Mouse (Mus musculus): ENCODE data around the gene Fsd2. TPM values are rescaled to one million over a fixed set of nuclear protein-coding genes. Genes with fewer than 3 reads are reported as not detected.
A peak's percentile ranks its signal among the peaks of the same experiment; 100 is the strongest.

Fsd2 gene
- total and polyA plus RNA-seq, 3 experiments: 0.26 to 1.6 (median 0.54) TPM

GRCm38 (mm10) chr7:81523663-81524017 lies 43.1 kb downstream of the Fsd2 start:
- dilution Hi-C loops (cut with MboI; ENCODE audit: extremely low pct_ligation_motif_present, extremely low pct_unique_long_range_greater_than_20kb, low sequenced_read_pairs): no loop called here
- peak overlapping the region; percentile 92 for H3K9ac ChIP-seq (ENCODE audit: insufficient read depth, low read depth)

GRCm38 (mm10) chr7:81523008-81523662 lies 43.6 kb downstream of the Fsd2 start:
- peaks cover 3% of the 10 kb centered on the region for H3K9me3 ChIP-seq (replicated peaks; ENCODE audit: low read length)
- H3K4me3 ChIP-seq (replicated peaks in 1 of 3; ENCODE audit: low read depth in 2 of 3, low read length in 2 of 3, poor library complexity in 1 of 3): peak overlapping the region; percentile 75 to 95 (median 75)
- peaks cover 10 to 38% of the 10 kb centered on the region in 2 experiments for H3K4me1 ChIP-seq (ENCODE audit: control insufficient read depth in 1 of 2, insufficient read depth in 2 of 2)
- in situ Hi-C loops (cut with MboI; ENCODE audit: low pct_ligation_motif_present, low pct_unique_long_range_greater_than_20kb, low sequenced_read_pairs) (loop anchor here (25.0 kb wide), 1 partner anchor 361 kb away; no protein-coding TSS in a partner anchor), dilution Hi-C loops (cut with MboI; ENCODE audit: extremely low pct_ligation_motif_present, extremely low pct_unique_long_range_greater_than_20kb, low sequenced_read_pairs) (no loop called here)
- peaks cover 15 to 29% of the 10 kb centered on the region in 2 experiments for H3K36me3 ChIP-seq (replicated peaks in 1 of 2; ENCODE audit: control insufficient read depth in 1 of 2, insufficient read depth in 1 of 2, low read length in 1 of 2)
- no peaks in the 10 kb centered on the region for H3K27me3 ChIP-seq (replicated peaks)
- H3K9ac ChIP-seq (ENCODE audit: insufficient read depth, low read depth): peak overlapping the region; percentile 92
- DNase-seq (ENCODE audit: extremely low read depth): peak; percentile 95
- peaks cover 31% of the 10 kb centered on the region for H3K79me2 ChIP-seq (replicated peaks; ENCODE audit: control insufficient read depth, extremely low read depth, insufficient read depth, poor library complexity, severe bottlenecking)
- peak overlapping the region; percentile 37 for H3K27ac ChIP-seq (ENCODE audit: insufficient read depth, low read depth)
- H3K4me2 ChIP-seq (ENCODE audit: insufficient read depth, low read depth, poor library complexity, severe bottlenecking): peak overlapping the region; percentile 98
- TF ChIP-seq MYC (IDR thresholded peaks at IDR 0.05; ENCODE audit: low read depth, low read length) (peak; percentile 77), MAZ (IDR thresholded peaks at IDR 0.05; ENCODE audit: low read depth, low read length) (peak; percentile 47; the same call in 1 of the 2 replicates), ZC3H11A (IDR thresholded peaks at IDR 0.05; ENCODE audit: low read depth, low read length) (no peak), ETS1 (conservative IDR thresholded peaks at IDR 0.05; ENCODE audit: low read depth, low read length) (peak; percentile 9), UBTF (IDR thresholded peaks at IDR 0.05; ENCODE audit: low read depth, low read length) (no peak), SIN3A (IDR thresholded peaks at IDR 0.05; ENCODE audit: low read length) (peak; percentile 96), MAFK (IDR thresholded peaks at IDR 0.05; ENCODE audit: insufficient replicate concordance, low read length) (no peak), KAT2A (IDR thresholded peaks at IDR 0.05; ENCODE audit: insufficient replicate concordance, low read length) (0 out of 2 replicates have a peak, but pooled peaks have one; percentile 50), NRF1 (IDR thresholded peaks at IDR 0.05; ENCODE audit: low read depth, low read length) (peak; percentile 99), E2F4 (IDR thresholded peaks at IDR 0.05; ENCODE audit: insufficient replicate concordance, low read depth, low read length) (peak; percentile 68; the same call in 1 of the 2 replicates), POLR2AphosphoS2 (IDR thresholded peaks at IDR 0.05; ENCODE audit: low read depth, low read length) (peak; percentile 95), HCFC1 (IDR thresholded peaks at IDR 0.05; ENCODE audit: low read depth, low read length) (peak; percentile 82), ZMIZ1 (IDR thresholded peaks at IDR 0.05; ENCODE audit: low read depth, low read length) (peak; percentile 97), USF1 (IDR thresholded peaks at IDR 0.05; ENCODE audit: low read depth, low read length) (no peak), ELF1 (IDR thresholded peaks at IDR 0.05; ENCODE audit: low read depth, low read length) (peak; percentile 96), MEF2A (IDR thresholded peaks at IDR 0.05; ENCODE audit: borderline replicate concordance, low read depth, low read length) (peak; percentile 61; the same call in 1 of the 2 replicates), JUND (conservative IDR thresholded peaks at IDR 0.05; ENCODE audit: low read depth, low read length) (peak; percentile 39; the same call in 1 of the 2 replicates), TBP (conservative IDR thresholded peaks at IDR 0.05; ENCODE audit: low read depth, low read length) (peak; percentile 71; the same call in 1 of the 2 replicates), BHLHE40 (IDR thresholded peaks at IDR 0.05; ENCODE audit: low read depth, low read length) (0 out of 2 replicates have a peak, but pooled peaks have one; percentile 3), PAX5 (IDR thresholded peaks at IDR 0.05; ENCODE audit: low read length) (no peak), CTCF (conservative IDR thresholded peaks at IDR 0.05 in 1 of 2, IDR thresholded peaks at IDR 0.05 in 1 of 2; ENCODE audit: low read depth in 2 of 2, low read length in 2 of 2) (0 out of 4 replicates have a peak, but pooled peaks of 1 of the 2 experiments have one; percentile 10), SMC3 (IDR thresholded peaks at IDR 0.05; ENCODE audit: low read depth, low read length) (no peak; the same call in 1 of the 2 replicates), POLR2A (IDR thresholded peaks at IDR 0.05; ENCODE audit: low read depth, low read length) (peak; percentile 99), RAD21 (IDR thresholded peaks at IDR 0.05; ENCODE audit: low read depth, low read length) (no peak), GABPA (IDR thresholded peaks at IDR 0.05; ENCODE audit: insufficient replicate concordance, low read depth, low read length) (no peak), IRF4 (IDR thresholded peaks at IDR 0.05; ENCODE audit: low read depth, low read length) (peak; percentile 61), CHD2 (IDR thresholded peaks at IDR 0.05; ENCODE audit: low read length) (peak; percentile 49; the same call in 1 of the 2 replicates), MAX (IDR thresholded peaks at IDR 0.05; ENCODE audit: low read length) (peak; percentile 88), NELFE (IDR thresholded peaks at IDR 0.05; ENCODE audit: low read depth, low read length) (peak; percentile 99), ZNF384 (IDR thresholded peaks at IDR 0.05; ENCODE audit: low read depth, low read length) (no peak)

More at GRCm38 (mm10) chr7:81523663-81524017, 43.1 kb downstream of the Fsd2 start:
- H3K79me2 ChIP-seq (replicated peaks; ENCODE audit: control insufficient read depth, extremely low read depth, insufficient read depth, poor library complexity, severe bottlenecking): peaks cover 34% of the 10 kb centered on the region
- peak overlapping the region; percentile 37 for H3K27ac ChIP-seq (ENCODE audit: insufficient read depth, low read depth)
- H3K27me3 ChIP-seq (replicated peaks): no peaks in the 10 kb centered on the region
- TF ChIP-seq JUND (conservative IDR thresholded peaks at IDR 0.05; ENCODE audit: low read depth, low read length) (no peak), CHD1 (IDR thresholded peaks at IDR 0.05; ENCODE audit: low read depth, low read length) (0 out of 2 replicates have a peak, but pooled peaks have one; percentile 10)
- in situ Hi-C loops (cut with MboI; ENCODE audit: low pct_ligation_motif_present, low pct_unique_long_range_greater_than_20kb, low sequenced_read_pairs): loop anchor here (25.0 kb wide), 1 partner anchor 361 kb away; no protein-coding TSS in a partner anchor
- peaks cover 15 to 34% of the 10 kb centered on the region in 2 experiments for H3K36me3 ChIP-seq (replicated peaks in 1 of 2; ENCODE audit: control insufficient read depth in 1 of 2, insufficient read depth in 1 of 2, low read length in 1 of 2)
- H3K9me3 ChIP-seq (replicated peaks; ENCODE audit: low read length): peaks cover 3% of the 10 kb centered on the region
- H3K4me2 ChIP-seq (ENCODE audit: insufficient read depth, low read depth, poor library complexity, severe bottlenecking): peak overlapping the region; percentile 98
- no peak for DNase-seq (ENCODE audit: extremely low read depth)
- H3K4me3 ChIP-seq (replicated peaks in 1 of 3; ENCODE audit: low read depth in 2 of 3, low read length in 2 of 3, poor library complexity in 1 of 3): peak overlapping the region; percentile 75 to 95 (median 75)
- H3K4me1 ChIP-seq (ENCODE audit: control insufficient read depth in 1 of 2, insufficient read depth in 2 of 2): peaks cover 11 to 43% of the 10 kb centered on the region in 2 experiments

Data from CH12.LX (cell line).